Mouse (Mus musculus) layer of hippocampus, postnatal 10 days (tissue): ENCODE results near the gene Spag6l. TPM values are rescaled to one million over a fixed set of nuclear protein-coding genes. Genes with fewer than 3 reads are reported as not detected.
"Not testable (repeated sequence)": the region's sequence is repeated elsewhere in the genome, so short reads cannot be mapped to it uniquely, and the experiment has no call there.

Experiments used
- DNase-seq, 2 experiments: peaks; one replicate each; pipeline ENCODE4 v3.0.0; 2021; ENCODE audit warnings: low spot score in 2 of 2
- long read RNA-seq: library from polyadenylated mRNA; stranded (forward); transcript quantifications from one replicate; pipeline ENCODE4 v2.0.0, GENCODE M21; 2023
- total RNA-seq, 2 experiments: library from RNA; stranded (reverse); gene quantifications; 2 replicates each; pipeline ENCODE4 v1.2.3; 2021

The Spag6l gene
- 10 to 100 TPM; 13.1 to 13.8 TPM for total RNA-seq
- long read RNA-seq, transcript Spag6l-201 (11 exons, 2,416 nt): major isoform, 10 of 12 reads
- long read RNA-seq, partial matches to known transcripts: 1 of 12 reads
- long read RNA-seq, other reads (novel, unspliced or antisense): 1 of 12 reads

GRCm38 (mm10) chr16:16828757-16829615, at the start of gene Spag6l:
TSS of gene Spag6l (minus strand) at chr16:16829456.
- DNase-seq: peak; percentile 65 to 67

GRCm38 (mm10) chr16:16879025-16879424, 49.8 kb upstream of the Spag6l start:
- DNase-seq: no peak

GRCm38 (mm10) chr16:16870617-16871331, 41.5 kb upstream of the Spag6l start, which contains the start of the genes Top3b and Vpreb1:
TSS of gene Top3b (plus strand) at chr16:16870736.
TSS of gene Vpreb1 (minus strand) at chr16:16870843.
- peak; percentile 92 to 94 for DNase-seq

- no peak for DNase-seq
Observed at GRCm38 (mm10) chr16:16870241-16870616, 41.0 kb upstream of the Spag6l start.

GRCm38 (mm10) chr16:16865696-16866561, 36.7 kb upstream of the Spag6l start:
- no peak for DNase-seq

- no peak for DNase-seq
Observed at GRCm38 (mm10) chr16:16865217-16865616, 36.0 kb upstream of the Spag6l start.

GRCm38 (mm10) chr16:16863978-16864377, 34.7 kb upstream of the Spag6l start, which contains the start of gene Igll1:
TSS of gene Igll1 (minus strand) at chr16:16863985.
- DNase-seq: no peak

- DNase-seq: no peak
Observed at GRCm38 (mm10) chr16:16862288-16862687, 33.0 kb upstream of the Spag6l start.

GRCm38 (mm10) chr16:16856731-16857476, 27.6 kb upstream of the Spag6l start:
- DNase-seq: no peak

- DNase-seq: not testable (repeated sequence)
Observed at GRCm38 (mm10) chr16:16856054-16856453, 26.8 kb upstream of the Spag6l start.

GRCm38 (mm10) chr16:16855541-16855940, 26.3 kb upstream of the Spag6l start:
- no peak for DNase-seq

GRCm38 (mm10) chr16:16854836-16855235, 25.6 kb upstream of the Spag6l start:
- DNase-seq: peak; percentile 17 to 37

GRCm38 (mm10) chr16:16852411-16852810, 23.2 kb upstream of the Spag6l start:
- no peak for DNase-seq

GRCm38 (mm10) chr16:16849196-16849595, 19.9 kb upstream of the Spag6l start:
- no peak for DNase-seq

- DNase-seq: no peak
Observed at GRCm38 (mm10) chr16:16829671-16830070, 415 bp upstream of the Spag6l start.

GRCm38 (mm10) chr16:16826223-16826622, 3.0 kb downstream of the Spag6l start:
- no peak for DNase-seq

GRCm38 (mm10) chr16:16825476-16825875, 3.8 kb downstream of the Spag6l start:
- no peak for DNase-seq

- no peak for DNase-seq
Observed at GRCm38 (mm10) chr16:16806325-16806724, 22.9 kb downstream of the Spag6l start.
